Mouse (Mus musculus): ENCODE data around the gene Aplnr. TPM values are rescaled to one million over a fixed set of nuclear protein-coding genes. Genes with fewer than 3 reads are reported as not detected.

Gene Aplnr
- 0.82 and 0.96 TPM in 2 replicates for polyA plus RNA-seq (2012; rRNA removed)

DNA sequence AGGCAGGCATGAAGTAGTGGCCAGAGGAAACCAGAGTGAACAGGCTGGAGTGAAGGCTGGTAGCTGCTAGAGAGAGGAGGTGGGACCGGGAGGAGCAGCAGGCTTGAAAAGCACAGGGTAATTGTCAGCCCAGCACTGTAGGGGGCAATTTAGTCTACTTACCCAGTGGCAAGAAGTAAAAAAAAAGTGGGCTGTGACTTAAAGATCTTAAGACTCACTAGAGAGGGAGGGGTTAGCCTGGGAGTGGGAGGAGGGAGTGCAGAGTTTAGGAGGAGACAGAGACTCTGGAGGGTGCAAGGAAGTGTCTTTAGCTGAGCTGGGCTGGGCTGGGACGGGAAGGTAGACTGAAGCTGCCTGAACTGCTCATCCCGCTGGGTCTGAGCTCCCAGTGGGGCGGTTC is at the start of gene Aplnr:
Gene Aplnr, plus strand, starts transcription at position 137 of the 400 bp plus-strand sequence.

Other genes starting within 250 kb of the Aplnr start
- 0.08 and 0.09 TPM in 2 replicates for gene Rtn4rl2, start 249.5 kb upstream of the Aplnr start, polyA plus RNA-seq (2012; rRNA removed)
- gene Slc43a3, start 199.6 kb upstream of the Aplnr start, polyA plus RNA-seq (2012; rRNA removed) = 86.0 and 88.1 TPM in 2 replicates
- gene Prg2, start 155.8 kb upstream of the Aplnr start, polyA plus RNA-seq (2012; rRNA removed) = 88.3 and 129 TPM in 2 replicates
- gene Prg3, start 148.0 kb upstream of the Aplnr start, polyA plus RNA-seq (2012; rRNA removed) = 4.4 and 7.3 TPM in 2 replicates
- gene Ssrp1, start 99.0 kb upstream of the Aplnr start, polyA plus RNA-seq (2012; rRNA removed) = 69.8 and 70.8 TPM in 2 replicates
- 0.93 and 1.0 TPM in 2 replicates for gene P2rx3, start 98.8 kb upstream of the Aplnr start, polyA plus RNA-seq (2012; rRNA removed)
- gene Tnks1bp1, start 88.2 kb upstream of the Aplnr start, polyA plus RNA-seq (2012; rRNA removed) = 8.0 and 9.0 TPM in 2 replicates
- 0.05 and 0.07 TPM in 2 replicates for gene Lrrc55, start 61.0 kb downstream of the Aplnr start, polyA plus RNA-seq (2012; rRNA removed)
- gene Olfr987, start 203.1 kb downstream of the Aplnr start, polyA plus RNA-seq (2012; rRNA removed) = not detected in 2 replicates
- not detected in 2 replicates for gene Olfr988, start 227.0 kb downstream of the Aplnr start, polyA plus RNA-seq (2012; rRNA removed)

All from liver, embryonic 18 days (tissue).